Mouse (Mus musculus) heart, postnatal 14 days (tissue): Measurements from ENCODE around the gene Gstm6. TPM values are rescaled to one million over a fixed set of nuclear protein-coding genes. Genes with fewer than 3 reads are reported as not detected.
"Not testable (repeated sequence)": the region's sequence is repeated elsewhere in the genome, so short reads cannot be mapped to it uniquely, and the experiment has no call there.

Experiments used
- DNase-seq, 2 experiments: peaks; one replicate each; pipeline ENCODE4 v3.0.0; 2021 to 2022
- intact Hi-C: fragments of 180-260 bp; cut with DNase I; formaldehyde crosslinking; loops from one replicate; pipeline ENCODE4 v1.15.1; 2025
- total RNA-seq, 2 experiments: library from RNA; stranded (reverse); gene quantifications; 2 replicates each; pipeline ENCODE4 v1.2.3; 2021

Gstm6 gene
- total RNA-seq, 2 experiments from 2014 or later, result 1.8 to 2.2 TPM

DNA sequence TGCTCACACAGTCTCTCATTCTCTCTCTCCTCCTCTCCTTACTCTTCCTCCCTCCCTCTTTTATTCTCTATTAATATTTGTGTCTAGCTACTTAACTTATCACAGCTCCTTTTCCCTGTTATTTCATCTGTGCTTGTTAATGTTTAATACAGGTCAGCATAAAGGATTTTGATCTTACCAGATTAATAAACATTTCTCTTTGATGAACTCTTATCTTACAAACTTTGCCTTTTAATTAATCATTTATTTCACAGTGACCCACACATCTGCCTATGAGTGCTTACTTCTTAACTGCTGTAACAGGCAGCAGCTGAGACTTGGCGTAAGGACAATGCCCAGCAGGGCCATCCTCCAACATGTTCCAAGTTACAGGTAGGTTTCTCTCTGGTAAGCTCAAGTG lies 5.9 kb upstream of the Gstm6 start:
- DNase-seq, intact Hi-C loops: not testable (repeated sequence)

- intact Hi-C loops, result no loop called here
These were observed 2.2 kb upstream of the Gstm6 start for GRCm38 (mm10) chr3:107945729-107946128.

GRCm38 (mm10) chr3:107941261-107941660 lies 2.3 kb downstream of the Gstm6 start:
- intact Hi-C loops, result no loop called here

More at GRCm38 (mm10) chr3:107945729-107946128, 2.2 kb upstream of the Gstm6 start:
- no peak for DNase-seq

GRCm38 (mm10) chr3:107940524-107940923 lies 3.0 kb downstream of the Gstm6 start:
- intact Hi-C loops, result no loop called here
- DNase-seq, result no peak

More at GRCm38 (mm10) chr3:107941261-107941660, 2.3 kb downstream of the Gstm6 start:
- no peak for DNase-seq

DNA sequence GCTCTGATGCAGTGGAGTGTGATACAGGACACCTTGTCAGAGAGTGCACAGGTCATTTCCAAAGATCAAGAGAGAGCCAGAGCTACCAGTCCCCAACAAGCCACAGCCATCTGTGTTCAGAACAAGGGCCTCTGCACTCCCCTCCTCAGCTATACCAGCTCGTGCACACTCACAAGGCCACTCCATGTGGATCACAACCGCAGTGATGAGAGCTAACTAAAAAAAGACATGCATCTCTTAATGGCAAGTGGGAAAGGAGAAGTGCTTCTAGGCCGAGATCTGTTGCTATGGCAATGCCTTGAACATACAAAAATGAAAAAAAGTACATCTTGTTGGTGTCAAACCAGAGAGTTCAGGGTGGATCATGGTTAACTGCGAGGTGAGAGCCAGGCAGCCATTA lies 3.7 kb downstream of the Gstm6 start:
- intact Hi-C loops, result loop anchor here (5.0 kb wide), 2 partner anchors 122 to 207 kb away; partner anchors contain the start of gene Gnai3
- DNase-seq, result no peak

DNA sequence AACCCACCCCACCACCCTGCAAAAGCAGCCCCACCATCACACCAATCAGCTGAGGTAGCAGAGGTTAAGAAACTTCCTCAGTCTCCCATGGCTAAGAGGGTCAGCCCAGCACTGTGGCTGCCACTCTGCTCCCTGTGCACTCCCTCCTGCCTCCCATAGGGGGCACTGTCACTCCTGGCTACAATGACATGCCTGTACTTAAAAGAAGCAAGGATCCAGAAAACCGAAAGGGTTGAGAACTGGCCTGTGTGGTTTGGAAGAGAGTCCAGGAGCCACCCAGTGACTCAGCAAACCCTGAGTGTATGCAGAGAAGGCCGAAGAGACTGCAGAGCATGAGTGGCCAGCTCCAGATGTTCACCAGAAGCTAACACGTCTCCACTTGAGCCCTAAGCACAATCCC lies 4.1 kb downstream of the Gstm6 start:
- peak; percentile 79 to 83 for DNase-seq
- intact Hi-C loops, result loop anchor here (5.0 kb wide), 2 partner anchors 123 to 208 kb away; partner anchors contain the start of gene Gnai3

GRCm38 (mm10) chr3:107935888-107936287 lies 7.7 kb downstream of the Gstm6 start:
- DNase-seq, result no peak
- intact Hi-C loops, result loop anchor here (5.0 kb wide), 2 partner anchors 126 to 211 kb away; partner anchors contain the start of gene Gnai3

- intact Hi-C loops, result loop anchor here (5.0 kb wide), 2 partner anchors 127 to 212 kb away; partner anchors contain the start of gene Gnai3
- DNase-seq, result no peak
These were observed 8.3 kb downstream of the Gstm6 start for GRCm38 (mm10) chr3:107935268-107935667.

DNA sequence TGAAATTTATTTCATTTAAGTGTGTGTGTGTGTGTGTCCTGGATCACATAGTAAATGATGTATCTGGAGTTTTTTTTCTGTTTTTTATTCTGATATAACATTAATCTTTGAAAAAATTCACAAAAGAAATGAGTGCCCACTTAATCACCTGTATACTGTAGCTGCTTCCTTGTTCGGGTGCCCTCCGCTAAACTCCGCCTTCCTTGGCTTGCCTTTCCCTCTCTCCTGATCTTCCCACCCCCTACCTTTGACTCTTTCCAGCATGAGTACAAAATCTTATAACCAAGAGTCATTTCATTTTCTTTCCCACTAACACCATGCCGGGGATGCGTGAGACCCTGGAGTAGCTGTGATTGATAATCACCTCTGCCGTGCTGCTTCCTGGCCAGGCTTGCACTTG lies 11.4 kb downstream of the Gstm6 start:
- intact Hi-C loops, result no loop called here
- DNase-seq, result no peak

DNA sequence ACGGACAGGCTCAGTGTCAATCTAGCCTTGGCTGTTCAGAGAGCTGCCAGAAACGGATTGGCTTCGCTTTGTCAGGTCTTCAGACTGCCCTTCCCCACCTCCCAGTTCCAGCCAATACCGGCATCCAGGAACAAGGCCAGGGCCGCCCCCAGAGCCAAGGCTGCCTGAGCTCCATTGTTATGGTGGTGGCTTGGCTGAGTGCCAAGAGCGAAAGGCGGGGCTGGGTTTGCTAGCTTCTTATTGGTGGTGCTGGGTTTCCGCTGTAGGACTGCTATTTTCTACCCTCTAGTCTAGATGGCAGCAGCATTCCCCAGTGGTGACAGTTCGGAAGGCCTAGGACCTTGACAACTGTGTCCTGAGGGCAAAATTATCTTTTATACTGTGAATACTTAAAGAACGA lies 11.9 kb downstream of the Gstm6 start, which contains the start of gene Gstm7:
Gene Gstm7 (minus strand): TSS at position 148 of the 400 bp plus-strand sequence.
- intact Hi-C loops, result loop anchor here (2.0 kb wide), 1 partner anchor 87 kb away; no protein-coding TSS in a partner anchor
- DNase-seq, result peak; percentile 97 to 99

DNA sequence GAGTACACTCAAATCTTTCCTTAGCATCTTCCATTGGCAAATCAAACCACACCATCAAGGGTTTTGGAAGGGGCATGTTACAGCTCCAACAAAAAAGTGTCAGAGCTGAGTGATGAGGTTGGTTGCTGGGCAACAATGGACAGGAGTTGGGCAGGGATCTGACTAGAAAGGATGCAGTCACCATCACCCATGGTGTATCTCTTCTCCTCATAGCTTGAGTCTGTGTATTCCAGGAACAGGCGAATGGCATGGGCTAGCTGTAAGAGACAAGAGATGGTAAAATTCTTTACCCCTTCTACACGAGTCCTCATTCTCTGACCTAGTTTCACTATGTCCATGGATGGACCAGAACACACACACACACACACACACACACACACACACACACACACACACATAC lies 12.4 kb downstream of the Gstm6 start:
- no peak for DNase-seq
- intact Hi-C loops, result loop anchor here (2.0 kb wide), 1 partner anchor 88 kb away; no protein-coding TSS in a partner anchor

DNA sequence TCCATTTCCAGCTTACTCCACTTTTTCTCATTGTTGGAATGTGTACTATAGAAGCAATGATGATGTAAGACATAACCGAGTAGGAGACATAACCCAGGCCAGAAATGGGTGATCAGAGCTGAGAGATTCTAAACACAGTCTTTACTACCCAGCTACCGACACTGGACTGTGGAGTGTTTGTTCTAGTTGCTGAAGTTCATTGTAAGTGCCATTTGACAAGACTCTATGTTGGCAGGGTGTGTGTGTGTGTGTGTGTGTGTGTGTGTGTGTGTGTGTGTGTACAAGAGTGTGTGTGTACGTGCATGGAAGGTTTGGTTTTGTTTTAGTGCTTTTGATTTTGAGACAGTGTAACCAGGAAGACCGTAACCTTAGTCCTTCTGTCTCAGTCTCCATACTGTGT lies 13.8 kb downstream of the Gstm6 start:
- intact Hi-C loops, result loop anchor here (2.0 kb wide), 1 partner anchor 89 kb away; no protein-coding TSS in a partner anchor
- DNase-seq, result no peak

- DNase-seq, result no peak
- intact Hi-C loops, result no loop called here
These were observed 14.3 kb downstream of the Gstm6 start for GRCm38 (mm10) chr3:107929243-107929642.

DNA sequence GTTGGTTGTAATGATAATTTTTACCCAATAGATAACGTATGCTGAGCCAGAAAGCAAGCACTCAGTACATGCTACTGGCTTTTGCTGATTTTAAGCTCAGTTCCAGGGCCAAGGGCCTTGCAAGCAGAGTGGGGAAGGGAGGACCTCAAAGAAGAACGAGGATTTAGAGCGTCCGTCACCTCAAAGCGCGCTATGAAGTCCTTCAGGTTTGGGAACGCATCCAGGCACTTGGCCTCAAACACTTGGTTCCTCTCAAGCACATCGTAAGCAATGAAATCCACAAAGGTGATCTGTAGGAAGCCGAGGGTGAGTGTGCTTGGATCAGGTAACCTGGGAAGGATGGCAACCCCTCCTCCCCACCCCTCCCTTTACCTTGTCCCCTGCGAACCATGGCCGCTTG lies 14.9 kb downstream of the Gstm6 start:
- no peak for DNase-seq
- intact Hi-C loops, result no loop called here

DNA sequence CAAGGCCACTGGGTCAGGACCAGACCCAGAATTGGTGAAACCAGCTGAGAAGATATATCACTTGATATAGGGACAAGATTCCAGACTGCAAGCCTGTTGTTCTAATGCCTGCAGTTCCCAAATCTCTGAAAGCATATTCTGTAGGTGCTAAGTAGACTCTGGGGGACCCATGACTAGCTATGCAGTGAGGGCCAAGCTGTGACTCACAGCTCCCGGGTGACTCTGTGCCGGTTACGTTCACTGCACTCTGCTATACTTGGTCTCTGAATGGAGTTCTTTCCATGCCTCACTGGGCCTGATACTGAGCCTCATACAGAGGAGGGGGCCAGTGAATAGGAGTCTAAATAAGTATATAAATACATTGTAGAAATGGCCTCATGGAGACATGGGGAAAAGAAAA lies 15.7 kb downstream of the Gstm6 start:
- intact Hi-C loops, result no loop called here
- no peak for DNase-seq

DNA sequence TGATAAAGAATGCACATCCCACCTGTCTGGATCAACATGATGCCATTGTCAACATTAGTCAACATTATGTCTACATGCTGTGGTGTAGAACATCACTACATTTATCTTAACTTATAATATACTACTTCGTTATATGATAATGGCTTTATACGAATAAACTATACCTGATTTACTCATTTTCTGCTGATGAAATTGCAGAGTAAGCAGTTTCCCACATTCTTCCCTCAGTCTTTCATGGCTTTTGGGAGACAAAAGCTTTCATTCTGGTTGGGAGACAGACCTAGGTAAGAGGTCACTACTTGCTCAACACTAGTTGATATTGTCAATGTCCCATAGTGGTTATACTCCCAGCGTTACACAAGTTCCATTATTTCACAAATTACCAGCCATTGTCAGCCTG lies 18.2 kb downstream of the Gstm6 start:
- intact Hi-C loops, result no loop called here

DNA sequence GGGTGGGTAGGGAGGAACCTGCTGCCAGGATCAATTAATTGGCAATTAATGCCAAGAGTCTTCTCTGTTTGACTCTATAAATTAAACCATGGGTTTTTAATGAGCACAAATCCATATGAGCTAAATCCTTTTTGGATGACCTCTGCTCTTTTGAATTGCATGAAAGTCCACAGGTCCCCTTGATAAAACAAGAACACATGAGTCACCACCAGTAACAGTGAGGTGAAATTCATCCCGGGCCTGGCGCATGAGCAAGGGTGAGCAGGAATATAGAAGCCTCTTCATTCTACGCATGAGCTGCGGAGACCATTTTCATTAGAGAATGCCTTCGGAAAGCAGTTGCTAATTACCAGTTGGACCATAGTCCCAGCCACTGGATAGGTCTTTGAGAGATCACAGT lies 23.2 kb downstream of the Gstm6 start:
- intact Hi-C loops, result no loop called here

More for the DNA sequence above, 18.2 kb downstream of the Gstm6 start:
- DNase-seq, result no peak

DNA sequence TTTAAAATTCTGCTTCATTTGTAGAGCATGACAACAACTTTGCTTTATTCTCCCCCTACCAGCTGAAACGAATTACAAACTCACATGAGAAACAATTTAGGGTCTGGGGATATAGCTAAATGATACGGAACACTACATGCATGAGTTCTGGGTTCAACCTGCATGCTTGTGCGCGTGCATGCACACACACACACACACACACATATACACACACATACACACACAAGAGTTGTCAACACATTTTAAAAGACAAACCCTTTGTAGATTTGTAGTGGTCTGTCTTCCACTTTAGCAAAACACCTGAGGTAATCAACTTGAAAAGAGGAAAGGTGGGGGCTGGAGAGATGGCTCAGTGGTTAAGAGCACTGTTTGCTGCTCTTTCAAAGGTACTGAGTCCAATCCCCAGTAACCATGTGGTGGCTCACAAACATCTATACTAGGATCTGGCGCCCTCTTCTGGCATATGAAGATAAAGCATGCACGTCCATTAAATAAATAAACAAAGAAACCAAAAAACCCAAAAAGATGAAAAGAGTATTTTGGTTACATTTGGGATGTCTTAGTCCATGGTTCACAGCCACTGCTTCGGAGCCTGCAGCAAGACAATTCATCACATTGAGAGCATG lies 25.7 kb downstream of the Gstm6 start:
- intact Hi-C loops, result loop anchor here (1.0 to 5.0 kb wide), 3 partner anchors 51 to 229 kb away; partner anchors contain the start of genes Ahcyl1 and Gnai3
- peak; percentile 54 to 73 for DNase-seq

More for the DNA sequence above, 23.2 kb downstream of the Gstm6 start:
- DNase-seq, result no peak

- DNase-seq, result no peak
These were observed 26.5 kb downstream of the Gstm6 start for GRCm38 (mm10) chr3:107917097-107917496.

GRCm38 (mm10) chr3:107916674-107917073 lies 26.9 kb downstream of the Gstm6 start:
- DNase-seq, result no peak
- intact Hi-C loops, result loop anchor here (5.0 kb wide), 2 partner anchors 219 to 231 kb away; partner anchors contain the start of genes Ahcyl1 and Gnai3

More at GRCm38 (mm10) chr3:107917097-107917496, 26.5 kb downstream of the Gstm6 start:
- intact Hi-C loops, result loop anchor here (5.0 kb wide), 2 partner anchors 220 to 230 kb away; partner anchors contain the start of genes Ahcyl1 and Gnai3

- DNase-seq, result no peak
- intact Hi-C loops, result no loop called here
These were observed 37.6 kb downstream of the Gstm6 start for GRCm38 (mm10) chr3:107905942-107906341.
